In genomic region chr13:40729592-40730431, GRCm38 (mm10) we compare ENCODE assay signal across 8 mouse cellular contexts. TPM values are rescaled to one million over a fixed set of nuclear protein-coding genes. Genes with fewer than 3 reads are reported as not detected.
DNase-seq lines count a peak whose midpoint lies in the region; ATAC-seq and TF ChIP-seq lines count a peak whose summit lies in the region.
"Had no signal": no experiment of that assay in that cellular context is flagged by ENCODE, and none has a peak within 500 bp of the region (broad histone marks: within the 10 kb centered on the region; RNA-seq: fewer than 3 reads in every experiment).

No protein-coding gene starts in this region.

- no peak for TF ChIP-seq CTCF in stomach, postnatal 0 days (IDR thresholded peaks at IDR 0.05; ENCODE audit: low read depth)

- no peak for ATAC-seq in forebrain, embryonic 13.5 days
- ATAC-seq in limb, embryonic 11.5 days (ENCODE audit: insufficient number of reproducible peaks, low FRiP score, low TSS enrichment, low read depth): no peak
- ATAC-seq in stomach, postnatal 0 days (ENCODE audit: low FRiP score, low TSS enrichment): no peak

- peaks cover 95% of the 10 kb centered on the region for H3K27me3 ChIP-seq in forebrain, embryonic 13.5 days
- H3K27me3 ChIP-seq in limb, embryonic 11.5 days (ENCODE audit: control insufficient read depth, insufficient read depth, low read length): peaks cover 29% of the 10 kb centered on the region
- peaks cover 12% of the 10 kb centered on the region; the same call in 1 of the 2 replicates for H3K27me3 ChIP-seq in stomach, postnatal 0 days (ENCODE audit: control insufficient read depth, insufficient read depth, low read length)

- no peaks in the 10 kb centered on the region for H3K9me3 ChIP-seq in forebrain, embryonic 13.5 days (replicated peaks)
- H3K9me3 ChIP-seq in limb, embryonic 11.5 days (ENCODE audit: control insufficient read depth, low read length): no peaks in the 10 kb centered on the region
- H3K9me3 ChIP-seq in stomach, postnatal 0 days (ENCODE audit: control insufficient read depth, low read length): no peaks in the 10 kb centered on the region

- H3K4me3 ChIP-seq in forebrain, embryonic 13.5 days: peak overlapping the region; percentile 21; the same call in 1 of the 2 replicates
- peak overlapping the region; percentile 56 for H3K4me3 ChIP-seq in limb, embryonic 11.5 days (ENCODE audit: low read depth, low read length)
- peak overlapping the region; percentile 60 for H3K4me3 ChIP-seq in stomach, postnatal 0 days (ENCODE audit: low read depth, low read length)

- no peak overlapping the region for H3K27ac ChIP-seq in forebrain, embryonic 13.5 days
- peak overlapping the region; percentile 67 for H3K27ac ChIP-seq in limb, embryonic 11.5 days (replicated peaks; ENCODE audit: low read depth, low read length)
- H3K27ac ChIP-seq in stomach, postnatal 0 days (replicated peaks): no peak overlapping the region

- TF ChIP-seq EP300 in stomach, postnatal 0 days (optimal IDR thresholded peaks at IDR 0.05): no peak

- H3K36me3 ChIP-seq in forebrain, embryonic 13.5 days (ENCODE audit: poor library complexity, severe bottlenecking): no peaks in the 10 kb centered on the region
- no peaks in the 10 kb centered on the region for H3K36me3 ChIP-seq in limb, embryonic 11.5 days (ENCODE audit: control insufficient read depth, insufficient read depth, low read length)
- H3K36me3 ChIP-seq in stomach, postnatal 0 days (ENCODE audit: control insufficient read depth, insufficient read depth, low read length): 0 out of 2 replicates have a peak, but pooled peaks cover 2% of the 10 kb centered on the region

- under 1% methylated on average over 52 of the region's 52 CpGs for WGBS in forebrain, embryonic 13.5 days
- under 1% methylated on average over 52 of the region's 52 CpGs for WGBS in limb, embryonic 11.5 days
- 1% methylated on average over 52 of the region's 52 CpGs for WGBS in stomach, postnatal 0 days

- H3K4me2 ChIP-seq in forebrain, embryonic 13.5 days: peak overlapping the region; percentile 58
- H3K4me2 ChIP-seq in limb, embryonic 11.5 days (ENCODE audit: low read depth, severe bottlenecking): peak overlapping the region; percentile 61
- H3K4me2 ChIP-seq in stomach, postnatal 0 days (replicated peaks; ENCODE audit: low read depth): peak overlapping the region; percentile 70

- H3K4me1 ChIP-seq in forebrain, embryonic 13.5 days: peaks cover 30% of the 10 kb centered on the region
- peaks cover 12% of the 10 kb centered on the region for H3K4me1 ChIP-seq in limb, embryonic 11.5 days (ENCODE audit: control insufficient read depth, insufficient read depth, low read length)
- H3K4me1 ChIP-seq in stomach, postnatal 0 days (replicated peaks; ENCODE audit: control insufficient read depth, insufficient read depth): no peaks in the 10 kb centered on the region

- no peak overlapping the region for H3K9ac ChIP-seq in forebrain, embryonic 13.5 days
- peak overlapping the region; percentile 83 for H3K9ac ChIP-seq in limb, embryonic 11.5 days (ENCODE audit: low read length)
- H3K9ac ChIP-seq in stomach, postnatal 0 days (ENCODE audit: low read length): peak overlapping the region; percentile 51; the same call in 1 of the 2 replicates

- DNase-seq in thymus, postnatal 4 days: peak; percentile 44
- DNase-seq in thymus, postnatal 10 days (ENCODE audit: low spot score in 2 of 2): no peak
- DNase-seq in limb, embryonic 11.5 days (ENCODE audit: low spot score): peak; percentile 74
- no peak for DNase-seq in stomach, postnatal 0 days (ENCODE audit: low spot score)
- no peak for DNase-seq in gastrocnemius, postnatal 36 days
- DNase-seq in left cerebral cortex, adult 18-20 months (ENCODE audit: low spot score in 2 of 2): no peak

- intact Hi-C loops in gastrocnemius, postnatal 36 days (cut with DNase I): loop anchor here (10.0 kb wide), 1 partner anchor 1325 kb away; the partner anchor contains the start of gene Hivep1

RNA-seq across cellular contexts. Expression of gene Tfap2a, which starts 8.4 kb away (rescaled TPM):
- polyA plus RNA-seq in forebrain, embryonic 13.5 days (2015; fragmentation: Nextera tagmentation; extraction: Ambion mirVana): 0.46 and 0.73 TPM in 2 replicates
- polyA plus RNA-seq in limb, embryonic 11.5 days (2014; fragmentation: Nextera tagmentation; extraction: Ambion mirVana): 7.2 and 7.3 TPM in 2 replicates
- polyA plus RNA-seq in stomach, postnatal 0 days (2015; fragmentation: Nextera tagmentation; extraction: Ambion mirVana): 3.4 and 3.7 TPM in 2 replicates
- not detected for total RNA-seq in gastrocnemius, postnatal 36 days (2021)
- total RNA-seq in left cerebral cortex, adult 18-20 months (2021): under 1 TPM; 0.67 to 0.87 TPM
- polyA plus RNA-seq: erythroblast, embryonic 14.5 days had no signal

Comparison
In these comparisons a context has a peak if more than half of its experiments do, and no peak if none do; other contexts are left out.
1. DNase-seq: peak in thymus, postnatal 4 days (single experiment) and limb, embryonic 11.5 days (single experiment); none in thymus, postnatal 10 days (0 of 2), stomach, postnatal 0 days (single experiment), gastrocnemius, postnatal 36 days (0 of 2) and left cerebral cortex, adult 18-20 months (0 of 2).
2. Peak in every context shown above with its lines, with median percentiles within 50 percentile points of each other: H3K4me2 ChIP-seq and H3K4me3 ChIP-seq.